Mouse (Mus musculus) spleen, adult 2 months (tissue): ENCODE data around the gene Ssh2. TPM values are rescaled to one million over a fixed set of nuclear protein-coding genes. Genes with fewer than 3 reads are reported as not detected.

ENCODE experiments used
- DNase-seq, 2 experiments: peaks; one replicate each; pipeline versions ENCODE4 v3.0.0 to v3.0.0-alpha.2; 2012 to 2021; ENCODE audit warnings: low spot score in 2 of 2, low read depth in 1 of 2
- H3K27ac ChIP-seq: fragments of 200-500 bp; 2 replicates; pipeline ENCODE4 v1.5.1; 2012; ENCODE audit warnings: low read length, inconsistent platforms; ENCODE audit not compliant: insufficient read depth
- H3K27me3 ChIP-seq: fragments of 200-500 bp; 2 replicates; pipeline ENCODE4 v1.6.1; 2012; ENCODE audit warnings: mild to moderate bottlenecking, moderate library complexity, low read length, inconsistent platforms; ENCODE audit not compliant: control insufficient read depth, insufficient read depth
- H3K36me3 ChIP-seq: fragments of 200-500 bp; 2 replicates; pipeline ENCODE4 v1.6.1; 2012; ENCODE audit warnings: mild to moderate bottlenecking, low read length, inconsistent platforms; ENCODE audit not compliant: control insufficient read depth, insufficient read depth
- H3K4me1 ChIP-seq: fragments of 200-500 bp; 2 replicates; pipeline ENCODE4 v1.6.1; 2011; ENCODE audit warnings: inconsistent platforms; ENCODE audit not compliant: control insufficient read depth, insufficient read depth, insufficient read length
- H3K4me3 ChIP-seq: fragments of 200-500 bp; 2 replicates; pipeline ENCODE4 v1.5.1; 2011; ENCODE audit warnings: mild to moderate bottlenecking, inconsistent platforms; ENCODE audit not compliant: insufficient read depth, insufficient read length; ENCODE audit errors: extremely low read depth
- CTCF ChIP-seq: fragments of 200-500 bp; IDR thresholded peaks from 2 replicates; pipeline ENCODE4 v1.5.1; 2011; ENCODE audit warnings: mild to moderate bottlenecking, inconsistent platforms; ENCODE audit not compliant: insufficient read depth, insufficient read length, insufficient replicate concordance; ENCODE audit errors: extremely low read depth
- POLR2A ChIP-seq: fragments of 200-500 bp; IDR thresholded peaks from 2 replicates; pipeline ENCODE4 v1.6.1; 2011; ENCODE audit warnings: low read depth, low read length, inconsistent platforms
- WGBS: fragments of 180-500 bp; shearing (Covaris S2); methylation state at CpG from one replicate; pipeline ENCODE4 v1.1.7; 2018; 5-methylcytosine and 5-hydroxymethylcytosine counted together
- polyA plus RNA-seq: library from polyadenylated mRNA; depleted of rRNA; stranded (reverse); fragments of >200 nt; gene quantifications from 2 replicates; pipeline ENCODE4 v1.2.3, GENCODE M21; 2012

Ssh2 gene
- polyA plus RNA-seq, 1 experiment = 21.2 TPM

- peaks cover 13% of the 10 kb centered on the region for H3K27me3 ChIP-seq
- no peaks in the 10 kb centered on the region for H3K36me3 ChIP-seq
- TF ChIP-seq POLR2A (no peak), CTCF (no peak)
- no peak overlapping the region for H3K27ac ChIP-seq
- WGBS = 74% methylated on average over 6 of the region's 6 CpGs
- H3K4me1 ChIP-seq = peaks cover 12% of the 10 kb centered on the region; the same call in 1 of the 2 replicates
- no peak overlapping the region for H3K4me3 ChIP-seq
- DNase-seq = no peak
Observed at GRCm38 (mm10) chr11:77490451-77490850, 274.4 kb downstream of the Ssh2 start.

- peak; percentile 94 for TF ChIP-seq CTCF
- no peak for TF ChIP-seq POLR2A
- no peaks in the 10 kb centered on the region for H3K36me3 ChIP-seq
- H3K4me3 ChIP-seq = peak overlapping the region; percentile 20; the same call in 1 of the 2 replicates
- peaks cover 12% of the 10 kb centered on the region; the same call in 1 of the 2 replicates for H3K4me1 ChIP-seq
- peaks cover 13% of the 10 kb centered on the region for H3K27me3 ChIP-seq
- peak in 1 of 2 experiments; percentile 86 for DNase-seq
- no peak overlapping the region for H3K27ac ChIP-seq
- 1% methylated on average over 13 of the region's 13 CpGs for WGBS
Observed at GRCm38 (mm10) chr11:77491123-77491501, 275.0 kb downstream of the Ssh2 start.

- Histone ChIP-seq H3K4me3 (peak overlapping the region; percentile 20; the same call in 1 of the 2 replicates), H3K36me3 (no peaks in the 10 kb centered on the region), H3K4me1 (peaks cover 12% of the 10 kb centered on the region; the same call in 1 of the 2 replicates), H3K27ac (no peak overlapping the region), H3K27me3 (peaks cover 13% of the 10 kb centered on the region)
- DNase-seq = no peak
- no peak for TF ChIP-seq CTCF
- no peak for TF ChIP-seq POLR2A
- 1% methylated on average over 23 of the region's 23 CpGs for WGBS
Observed at GRCm38 (mm10) chr11:77491502-77492291, 275.6 kb downstream of the Ssh2 start.

- peak overlapping the region; percentile 83 for H3K4me3 ChIP-seq
- no peak for DNase-seq
- TF ChIP-seq POLR2A (no peak), CTCF (no peak)
- peaks cover 15% of the 10 kb centered on the region; the same call in 1 of the 2 replicates for H3K4me1 ChIP-seq
- peak overlapping the region; percentile 56 for H3K27ac ChIP-seq
- peaks cover 13% of the 10 kb centered on the region for H3K27me3 ChIP-seq
- under 1% methylated on average over 18 of the region's 18 CpGs for WGBS
- no peaks in the 10 kb centered on the region for H3K36me3 ChIP-seq
Observed at GRCm38 (mm10) chr11:77492311-77492871, 276.3 kb downstream of the Ssh2 start.

GRCm38 (mm10) chr11:77492911-77493332 is 276.8 kb downstream of the Ssh2 start:
- peak; percentile 72 to 91 for DNase-seq
- TF ChIP-seq CTCF (no peak), POLR2A (no peak; the same call in 1 of the 2 replicates)
- H3K4me1 ChIP-seq = peaks cover 16% of the 10 kb centered on the region; the same call in 1 of the 2 replicates

GRCm38 (mm10) chr11:77493512-77494343 is 277.6 kb downstream of the Ssh2 start, which contains the start of gene Git1:
TSS of gene Git1 (plus strand) at chr11:77493562.
- TF ChIP-seq POLR2A = no peak
- no peak for TF ChIP-seq CTCF
- no peak for DNase-seq
- 4% methylated on average over 73 of the region's 74 CpGs for WGBS

More at GRCm38 (mm10) chr11:77492911-77493332, 276.8 kb downstream of the Ssh2 start:
- Histone ChIP-seq H3K4me3 (peak overlapping the region; percentile 83), H3K27ac (peak overlapping the region; percentile 56), H3K36me3 (no peaks in the 10 kb centered on the region), H3K27me3 (peaks cover 13% of the 10 kb centered on the region)
- under 1% methylated on average over 32 of the region's 32 CpGs for WGBS

More at GRCm38 (mm10) chr11:77493512-77494343, 277.6 kb downstream of the Ssh2 start, which contains the start of gene Git1:
- Histone ChIP-seq H3K27ac (peak within 1 kb of the TSS; percentile 56), H3K4me1 (peaks cover 16% of the 10 kb centered on the region; the same call in 1 of the 2 replicates), H3K27me3 (peaks cover 12% of the 10 kb centered on the region), H3K36me3 (no peaks in the 10 kb centered on the region), H3K4me3 (peak within 1 kb of the TSS; percentile 83)
